Mouse (Mus musculus) adrenal gland (tissue): ENCODE results near the gene Dock7.

ENCODE experiments used
- intact Hi-C: fragments of 180-260 bp; cut with DNase I; formaldehyde crosslinking; loops from one replicate; pipeline ENCODE4 v1.15.1; 2025

Dock7 gene

DNA sequence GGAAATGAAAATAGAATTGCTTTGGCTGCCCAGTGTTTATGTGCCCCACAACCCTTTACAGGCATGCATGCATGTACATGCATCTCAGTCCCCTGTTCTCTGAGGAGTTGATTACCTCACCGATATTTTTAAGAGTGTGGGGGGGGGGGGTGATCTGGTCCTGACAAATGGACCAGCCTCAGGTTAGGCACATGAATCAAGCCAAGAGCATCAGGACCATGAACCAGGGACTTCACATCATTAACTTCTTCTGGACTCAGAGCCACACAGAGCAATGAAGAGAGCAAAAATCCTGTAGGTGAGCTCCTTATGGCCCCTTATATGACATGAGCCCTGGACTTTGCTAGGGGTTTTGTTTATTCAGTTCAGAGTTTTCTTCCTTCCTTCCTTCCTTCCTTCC lies 2.1 kb upstream of the Dock7 start:
- intact Hi-C loops: loop anchor here (5.0 kb wide), 2 partner anchors 35 to 60 kb away; no protein-coding TSS in a partner anchor

GRCm38 (mm10) chr4:99122047-99122446 lies 1.3 kb upstream of the Dock7 start:
- intact Hi-C loops: loop anchor here (5.0 kb wide), 2 partner anchors 35 to 60 kb away; no protein-coding TSS in a partner anchor

DNA sequence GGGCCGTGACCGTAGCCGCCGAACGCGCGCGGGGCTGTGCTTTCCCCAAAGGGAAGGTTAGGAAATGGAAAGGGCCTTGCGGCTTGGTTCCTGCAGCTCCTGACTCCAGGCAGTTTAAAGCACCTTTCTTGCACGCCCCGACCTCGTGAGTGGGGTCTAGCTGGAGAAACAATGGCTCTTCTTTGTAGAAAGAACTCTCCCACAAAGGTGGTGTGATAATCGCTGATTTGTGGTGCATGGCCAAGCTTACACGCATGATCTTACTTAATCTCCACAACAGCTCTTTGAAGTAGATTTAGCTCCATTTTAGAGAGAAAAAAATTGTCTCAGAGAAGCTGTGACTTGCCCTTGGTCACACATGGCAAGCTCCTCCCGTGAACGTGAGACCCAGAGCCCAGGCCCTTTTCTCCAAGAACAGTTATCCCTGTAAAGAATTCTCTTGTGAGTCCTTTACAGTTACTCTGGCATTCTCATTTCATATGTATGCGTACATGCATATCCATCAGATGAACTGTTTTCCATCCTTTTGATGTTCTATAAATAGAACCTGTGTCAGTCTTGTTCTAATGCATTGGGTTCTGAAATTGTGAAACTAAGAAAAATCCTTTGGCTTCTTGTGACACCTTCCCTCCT lies 524 bp upstream of the Dock7 start:
- intact Hi-C loops: loop anchor here (5.0 kb wide), 2 partner anchors 36 to 61 kb away; no protein-coding TSS in a partner anchor

- intact Hi-C loops: no loop called here
Observed at GRCm38 (mm10) chr4:99119051-99119450, 1.7 kb downstream of the Dock7 start.

GRCm38 (mm10) chr4:99115797-99116196 lies 4.9 kb downstream of the Dock7 start:
- intact Hi-C loops: no loop called here

GRCm38 (mm10) chr4:99111670-99112069 lies 9.0 kb downstream of the Dock7 start:
- intact Hi-C loops: no loop called here

DNA sequence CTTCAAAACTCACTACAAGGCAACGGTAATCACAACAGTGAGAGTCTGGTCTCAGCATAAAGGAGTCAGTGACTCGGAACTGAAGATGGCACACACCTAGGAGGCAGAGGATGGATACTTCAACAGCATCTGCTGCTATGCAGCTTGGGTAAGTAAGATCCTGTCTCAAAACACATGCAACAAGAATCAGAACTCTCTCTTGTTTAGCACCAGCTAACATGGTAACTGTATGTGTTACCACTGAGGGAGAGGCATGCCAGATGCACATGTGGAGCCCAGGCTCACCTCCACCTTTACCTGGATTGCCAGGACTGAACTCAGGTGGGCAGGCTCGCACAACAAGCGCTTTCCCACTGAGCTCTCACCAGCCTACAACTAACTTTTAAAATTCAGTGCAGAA lies 11.9 kb downstream of the Dock7 start:
- intact Hi-C loops: no loop called here

GRCm38 (mm10) chr4:99102846-99103245 lies 17.9 kb downstream of the Dock7 start:
- intact Hi-C loops: no loop called here

DNA sequence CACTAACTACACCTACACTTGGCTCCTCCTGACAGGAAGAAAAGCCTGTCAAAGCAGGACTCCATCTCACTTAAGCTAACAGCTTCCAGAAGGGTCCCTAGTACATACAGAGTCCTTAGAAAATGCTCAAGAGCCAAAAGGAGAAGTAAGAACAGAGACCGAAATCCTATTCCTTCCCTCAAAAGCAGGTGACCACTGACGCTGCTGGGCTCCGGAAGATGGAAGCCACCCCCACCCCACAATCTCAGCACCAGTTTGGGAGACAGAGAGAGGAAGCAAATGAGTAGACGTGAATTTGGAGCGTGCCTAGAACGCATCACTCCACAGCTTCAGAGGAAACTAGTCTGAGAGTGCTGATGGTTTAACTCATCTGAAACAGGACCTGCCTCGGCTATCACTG lies 20.0 kb downstream of the Dock7 start:
- intact Hi-C loops: no loop called here

DNA sequence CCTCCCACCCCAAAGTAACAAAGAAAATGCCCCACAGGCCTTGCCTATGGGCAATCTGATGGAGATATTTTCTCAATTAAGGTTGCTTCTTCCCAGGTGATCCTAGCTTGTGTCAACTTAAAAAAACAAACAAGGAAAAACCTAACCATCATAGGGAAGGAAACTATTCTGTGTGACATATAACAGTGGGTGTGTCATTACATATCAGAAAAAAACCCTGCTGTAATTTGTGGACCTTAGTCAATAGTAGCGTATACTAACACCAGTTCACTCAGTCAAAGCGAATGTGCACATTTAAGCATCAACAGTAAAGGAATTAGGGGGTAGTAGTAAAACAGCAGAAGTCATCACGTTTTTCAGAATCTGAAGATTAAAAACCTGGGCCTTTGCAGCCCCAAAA lies 28.9 kb downstream of the Dock7 start:
- intact Hi-C loops: no loop called here

- intact Hi-C loops: no loop called here
Observed at GRCm38 (mm10) chr4:99091151-99091701, 29.5 kb downstream of the Dock7 start.

DNA sequence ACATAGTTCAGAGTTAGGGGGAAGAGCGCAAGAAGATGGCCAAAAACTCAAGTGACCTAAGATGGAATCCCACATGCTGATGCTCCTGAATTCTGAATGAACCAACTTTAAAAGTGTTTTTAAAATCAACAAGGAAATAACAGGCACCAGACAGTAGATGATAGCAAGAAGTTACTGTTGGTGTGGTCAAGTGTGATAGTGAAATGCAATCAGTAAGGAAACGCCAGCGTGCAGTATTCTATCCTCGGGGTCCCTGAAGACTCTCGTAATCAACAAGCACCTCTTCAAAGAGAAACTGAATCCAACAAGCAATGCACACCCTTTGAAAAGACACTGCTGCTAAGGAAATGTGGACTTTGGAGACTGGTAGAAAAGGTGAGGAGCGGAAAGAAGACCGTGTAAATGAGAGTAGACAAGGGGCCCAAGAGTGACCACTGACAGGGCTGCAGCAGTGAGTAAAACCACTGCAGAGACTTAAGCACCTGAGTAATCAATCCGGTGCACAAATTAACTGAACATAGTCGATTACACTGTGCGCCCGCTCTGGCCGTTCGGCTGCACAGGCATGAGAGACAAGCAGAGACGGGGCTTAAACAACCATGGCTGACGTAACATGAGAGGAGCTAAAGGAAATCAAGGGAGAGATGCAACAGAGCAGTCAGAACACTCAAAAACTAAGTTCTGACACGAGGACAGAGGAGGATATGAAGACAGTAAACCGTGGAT lies 32.8 kb downstream of the Dock7 start:
- intact Hi-C loops: no loop called here

- intact Hi-C loops: no loop called here
Observed at GRCm38 (mm10) chr4:99083862-99084261, 36.9 kb downstream of the Dock7 start.

GRCm38 (mm10) chr4:99081169-99081568 lies 39.5 kb downstream of the Dock7 start:
- intact Hi-C loops: no loop called here

- intact Hi-C loops: no loop called here
Observed at GRCm38 (mm10) chr4:99078005-99078404, 42.7 kb downstream of the Dock7 start.

DNA sequence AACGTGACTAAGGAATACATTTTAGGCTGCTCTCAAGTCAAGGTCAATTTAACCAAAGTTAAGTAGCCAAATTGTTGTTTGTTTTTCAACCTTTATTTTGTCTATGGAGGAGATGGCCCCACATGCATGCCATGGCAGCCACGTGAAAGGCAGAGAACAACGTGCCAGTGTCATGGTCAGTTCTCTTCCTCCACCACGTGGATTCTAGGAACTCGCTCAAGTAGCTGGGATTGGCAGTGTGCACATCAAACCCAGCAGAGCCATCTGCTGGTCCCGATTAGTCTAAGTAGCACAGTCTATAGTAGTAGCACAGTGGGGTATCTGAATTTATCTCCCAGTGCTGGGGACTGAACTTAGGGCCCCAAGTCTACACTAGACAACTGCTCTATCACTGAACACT lies 51.9 kb downstream of the Dock7 start:
- intact Hi-C loops: no loop called here

DNA sequence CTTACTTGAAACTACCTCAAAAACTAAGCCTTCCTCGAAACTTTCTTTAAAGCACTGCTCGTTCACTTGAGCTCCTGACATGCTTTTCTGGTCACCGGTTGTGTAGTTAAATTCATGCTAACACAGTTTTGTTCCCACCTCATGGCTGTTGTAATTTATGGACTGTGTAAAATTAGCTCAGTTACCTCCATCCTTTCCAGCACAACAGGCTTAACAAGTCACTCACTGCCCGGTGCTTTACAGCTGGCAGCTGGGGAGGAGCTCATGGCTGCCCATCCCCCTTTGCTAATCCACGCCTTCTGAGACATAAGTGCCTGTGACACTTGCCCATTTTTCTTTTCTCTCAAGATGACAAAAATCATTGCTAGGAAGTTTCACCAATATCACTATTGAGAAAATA lies 56.2 kb downstream of the Dock7 start:
- intact Hi-C loops: no loop called here

DNA sequence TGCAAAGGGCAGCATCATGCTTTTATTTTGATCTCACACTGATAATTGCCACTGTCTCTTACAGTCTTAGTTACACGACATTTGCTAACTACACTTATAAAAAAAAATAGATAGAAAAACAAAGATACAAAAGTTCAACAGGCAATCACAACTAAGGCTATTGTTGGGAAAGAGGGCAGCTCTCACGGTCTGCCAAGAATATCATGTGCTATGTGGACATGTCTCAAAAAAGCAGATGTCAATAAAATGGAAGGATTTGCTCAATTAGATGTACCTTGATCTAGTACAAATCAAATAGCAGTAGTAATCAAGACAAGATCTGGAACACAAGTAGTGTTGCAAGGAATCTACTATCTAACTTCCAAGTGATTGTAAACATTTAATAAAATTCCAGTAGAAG lies 72.1 kb downstream of the Dock7 start:
- intact Hi-C loops: no loop called here

- intact Hi-C loops: no loop called here
Observed at GRCm38 (mm10) chr4:99046471-99046870, 74.2 kb downstream of the Dock7 start.

DNA sequence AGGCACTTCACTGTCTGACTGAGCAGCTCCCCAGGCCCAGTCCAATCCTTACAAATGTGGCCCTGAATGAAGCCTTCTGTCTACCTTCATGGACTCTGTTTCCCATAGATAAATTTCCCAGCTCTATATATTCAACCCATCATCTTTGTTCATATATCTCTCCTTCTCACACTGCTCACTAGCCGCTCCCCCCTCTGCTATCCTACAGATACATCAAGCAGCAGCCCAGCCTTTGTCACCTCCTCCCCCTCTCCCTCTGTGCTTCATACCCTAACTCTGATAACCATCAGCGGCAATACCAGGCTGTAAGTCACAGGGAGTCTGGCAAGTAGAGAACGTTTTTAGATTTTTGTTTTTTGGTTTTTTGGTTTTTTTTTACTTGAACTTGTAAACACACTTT lies 75.9 kb downstream of the Dock7 start:
- intact Hi-C loops: no loop called here

DNA sequence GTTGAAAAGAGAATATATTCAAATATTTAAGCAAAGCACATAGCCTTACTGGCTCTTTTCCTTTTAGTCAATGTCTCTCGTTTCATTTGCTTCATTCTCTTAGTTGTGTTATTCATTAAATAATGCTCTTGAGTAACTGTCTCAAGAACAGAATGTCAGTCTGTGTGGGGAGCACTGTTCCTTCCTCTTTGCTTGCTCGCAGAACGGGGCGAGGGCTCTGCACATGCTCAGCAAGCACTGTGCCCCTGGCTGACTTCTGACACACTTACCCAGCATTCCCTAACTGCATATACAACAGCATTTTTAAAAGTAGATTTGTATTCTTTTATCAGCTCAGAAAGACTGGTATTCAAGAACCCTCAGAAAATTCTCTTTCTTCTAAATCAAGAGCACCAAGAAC lies 87.8 kb downstream of the Dock7 start:
- intact Hi-C loops: no loop called here

DNA sequence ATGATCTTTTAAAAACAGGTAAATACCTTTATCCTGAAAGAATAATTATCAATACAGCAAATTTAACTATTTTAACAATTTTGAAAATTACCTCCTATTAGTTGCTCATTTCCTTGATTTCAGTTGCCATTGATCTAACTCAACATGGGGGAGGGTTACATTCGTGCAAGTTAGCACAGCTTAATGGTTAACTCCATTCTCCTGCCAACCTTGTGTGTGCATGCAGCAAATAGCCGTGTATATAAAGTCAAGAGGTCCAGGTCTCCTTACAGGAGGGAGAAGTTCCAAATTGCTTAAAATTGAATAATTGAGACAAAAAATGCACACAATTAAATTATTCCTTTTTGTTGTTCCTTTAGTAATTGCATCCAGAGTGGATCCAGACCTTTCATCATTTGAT lies 90.0 kb downstream of the Dock7 start, which contains the start of gene Angptl3:
Gene Angptl3 (plus strand): TSS at position 269 of the 400 bp plus-strand sequence.
- intact Hi-C loops: no loop called here

DNA sequence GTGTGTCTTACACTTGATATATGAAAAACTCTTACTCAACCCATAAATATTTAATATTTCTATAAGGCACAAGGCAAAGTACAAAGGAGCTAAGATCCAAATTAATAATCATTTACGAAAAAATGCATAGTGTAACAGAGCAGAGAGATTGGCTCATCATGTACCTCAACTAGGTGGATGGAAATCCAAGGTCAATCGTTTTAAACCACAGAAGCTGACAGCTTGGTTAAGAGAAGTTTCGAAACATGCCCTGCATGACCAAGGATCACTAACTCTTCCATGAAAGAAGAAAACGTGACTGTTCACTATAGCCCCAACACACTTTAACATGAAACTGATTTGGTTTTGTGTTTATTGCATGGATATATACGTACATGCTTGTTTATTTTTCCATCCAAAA lies 92.3 kb downstream of the Dock7 start:
- intact Hi-C loops: no loop called here
